Mouse (Mus musculus) liver, embryonic 15.5 days (tissue): Measurements from ENCODE around the gene Mx1. TPM values are rescaled to one million over a fixed set of nuclear protein-coding genes. Genes with fewer than 3 reads are reported as not detected.

ENCODE experiments used
- ATAC-seq: fragments of 200-750 bp; cut with Nextera tagmentation; 2 replicates; pipeline ENCODE4 v1.8.0; 2017; ENCODE audit warnings: moderate number of reproducible peaks, mild to moderate bottlenecking, moderate library complexity; ENCODE audit not compliant: insufficient read depth
- H3K27ac ChIP-seq: fragments of 300-500 bp; sonication (generic); replicated peaks from 2 replicates; pipeline ENCODE4 v1.5.1; 2015; ENCODE audit warnings: mild to moderate bottlenecking, inconsistent platforms
- H3K27me3 ChIP-seq: fragments of 300-500 bp; sonication (generic); 2 replicates; pipeline ENCODE4 v1.6.1; 2015; ENCODE audit warnings: mild to moderate bottlenecking, inconsistent platforms
- H3K36me3 ChIP-seq: fragments of 300-500 bp; sonication (generic); replicated peaks from 2 replicates; pipeline ENCODE4 v1.6.1; 2015; ENCODE audit warnings: moderate library complexity, mild to moderate bottlenecking, inconsistent platforms
- H3K4me1 ChIP-seq: fragments of 300-500 bp; sonication (generic); replicated peaks from 2 replicates; pipeline ENCODE4 v1.6.1; 2015; ENCODE audit warnings: inconsistent platforms
- H3K4me2 ChIP-seq: fragments of 300-500 bp; sonication (generic); 2 replicates; pipeline ENCODE4 v1.6.1; 2015; ENCODE audit warnings: moderate library complexity, mild to moderate bottlenecking, inconsistent platforms
- H3K4me3 ChIP-seq: fragments of 300-500 bp; sonication (generic); replicated peaks from 2 replicates; pipeline ENCODE4 v1.5.1; 2015; ENCODE audit warnings: mild to moderate bottlenecking, inconsistent platforms
- H3K9ac ChIP-seq: fragments of 300-500 bp; sonication (generic); 2 replicates; pipeline ENCODE4 v1.6.1; 2015; ENCODE audit warnings: moderate library complexity, mild to moderate bottlenecking, inconsistent platforms
- H3K9me3 ChIP-seq: fragments of 300-500 bp; sonication (generic); replicated peaks from 2 replicates; pipeline ENCODE4 v1.6.1; 2016; ENCODE audit warnings: inconsistent platforms
- WGBS: fragments of 180-500 bp; shearing (Covaris S2); methylation state at CpG from one replicate; pipeline ENCODE4 v1.1.7; 2015; ENCODE audit warnings: mixed read lengths; ENCODE audit not compliant: insufficient replicate concordance; 5-methylcytosine and 5-hydroxymethylcytosine counted together
- polyA plus RNA-seq: library from polyadenylated mRNA; unstranded; fragments of >200 nt; fragmentation: Nextera tagmentation; extraction: Ambion mirVana; gene quantifications from 2 replicates; pipeline ENCODE4 v1.2.1, GENCODE M21; 2015

The Mx1 gene
- polyA plus RNA-seq, 1 experiment from 2014 or later, result 0.29 TPM

DNA sequence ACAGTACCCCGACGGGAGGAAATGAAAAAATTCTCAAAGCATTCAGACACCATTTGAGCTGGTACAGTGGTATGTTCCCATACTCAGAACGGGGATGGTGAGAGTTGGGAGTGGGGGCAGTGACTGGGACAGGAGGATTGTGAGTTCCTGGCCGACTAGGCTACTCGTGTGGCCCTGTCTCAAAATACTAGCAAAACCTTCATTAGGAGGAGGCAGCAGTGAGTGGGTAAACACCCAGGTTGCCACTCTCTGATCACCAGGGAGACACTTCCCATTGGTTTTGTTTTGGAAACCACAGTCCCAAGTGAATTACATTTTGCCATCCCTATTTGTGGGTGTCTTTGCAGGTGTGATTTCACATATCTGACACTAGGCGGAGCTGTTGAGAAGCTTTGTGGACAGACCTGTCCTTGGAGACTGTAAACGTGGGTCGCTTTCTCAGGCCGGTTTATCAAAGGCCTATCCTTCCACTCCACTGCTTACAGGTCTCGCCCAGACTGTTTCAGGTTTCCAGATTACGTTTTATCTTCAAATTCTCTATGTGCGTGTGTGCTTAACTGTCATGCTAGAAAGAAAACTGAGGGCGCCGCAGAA is 18.9 kb downstream of the Mx1 start:
- Histone ChIP-seq H3K27me3 (no peaks in the 10 kb centered on the region), H3K27ac (no peak overlapping the region), H3K9me3 (no peaks in the 10 kb centered on the region), H3K4me1 (no peaks in the 10 kb centered on the region), H3K36me3 (no peaks in the 10 kb centered on the region), H3K4me3 (no peak overlapping the region), H3K9ac (no peak overlapping the region), H3K4me2 (no peak overlapping the region)
- no peak for ATAC-seq
- 38% methylated on average over 14 of the region's 14 CpGs for WGBS

DNA sequence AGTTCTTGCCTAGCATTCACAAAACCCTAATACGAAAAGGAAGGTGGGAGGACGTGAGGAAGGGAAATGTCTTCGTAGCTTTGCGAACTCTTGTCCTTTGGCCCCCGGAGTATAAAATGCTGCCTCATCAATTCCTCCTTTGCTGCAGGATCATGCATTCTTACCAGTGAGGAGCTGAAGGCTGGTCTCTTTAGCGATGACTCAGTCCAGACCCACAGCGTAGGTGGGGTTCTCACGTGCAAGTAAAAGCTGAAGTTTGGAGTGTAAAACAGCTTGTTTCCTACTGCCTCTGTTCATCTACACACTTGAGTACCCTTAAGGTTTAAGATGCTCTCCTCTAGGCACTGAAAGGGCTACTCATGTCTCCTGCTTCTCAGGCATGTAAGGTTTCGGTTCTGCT is 20.7 kb downstream of the Mx1 start:
- Histone ChIP-seq H3K27ac (no peak overlapping the region), H3K36me3 (no peaks in the 10 kb centered on the region), H3K27me3 (no peaks in the 10 kb centered on the region), H3K4me3 (no peak overlapping the region), H3K4me2 (no peak overlapping the region), H3K9ac (no peak overlapping the region), H3K4me1 (no peaks in the 10 kb centered on the region), H3K9me3 (no peaks in the 10 kb centered on the region)
- 72% methylated on average over 9 of the region's 9 CpGs for WGBS
- no peak for ATAC-seq

DNA sequence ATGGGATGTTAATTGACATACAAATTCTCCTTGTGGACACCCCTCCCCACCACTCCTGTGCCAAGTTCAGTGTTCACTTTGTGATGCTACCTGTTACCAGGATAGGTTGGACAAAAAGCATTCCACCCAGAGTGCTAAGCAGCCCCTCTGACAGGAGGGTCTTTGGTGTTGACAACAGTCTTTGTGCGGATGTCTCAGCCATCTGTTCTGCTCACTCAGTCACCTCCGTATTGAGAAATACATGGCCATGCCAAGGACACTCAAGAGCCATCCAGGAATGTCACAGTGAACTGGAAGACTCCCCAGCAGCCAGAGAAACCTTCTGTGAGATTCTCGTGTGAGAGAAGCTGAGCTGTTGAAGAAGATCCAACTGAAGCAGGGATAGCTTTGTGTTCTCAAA is 24.5 kb downstream of the Mx1 start:
- Histone ChIP-seq H3K4me3 (no peak overlapping the region), H3K36me3 (no peaks in the 10 kb centered on the region), H3K4me2 (no peak overlapping the region), H3K4me1 (no peaks in the 10 kb centered on the region), H3K27me3 (no peaks in the 10 kb centered on the region), H3K9ac (no peak overlapping the region), H3K9me3 (no peaks in the 10 kb centered on the region), H3K27ac (no peak overlapping the region)
- ATAC-seq, result no peak
- WGBS, result 56% methylated on average over 3 of the region's 3 CpGs

DNA sequence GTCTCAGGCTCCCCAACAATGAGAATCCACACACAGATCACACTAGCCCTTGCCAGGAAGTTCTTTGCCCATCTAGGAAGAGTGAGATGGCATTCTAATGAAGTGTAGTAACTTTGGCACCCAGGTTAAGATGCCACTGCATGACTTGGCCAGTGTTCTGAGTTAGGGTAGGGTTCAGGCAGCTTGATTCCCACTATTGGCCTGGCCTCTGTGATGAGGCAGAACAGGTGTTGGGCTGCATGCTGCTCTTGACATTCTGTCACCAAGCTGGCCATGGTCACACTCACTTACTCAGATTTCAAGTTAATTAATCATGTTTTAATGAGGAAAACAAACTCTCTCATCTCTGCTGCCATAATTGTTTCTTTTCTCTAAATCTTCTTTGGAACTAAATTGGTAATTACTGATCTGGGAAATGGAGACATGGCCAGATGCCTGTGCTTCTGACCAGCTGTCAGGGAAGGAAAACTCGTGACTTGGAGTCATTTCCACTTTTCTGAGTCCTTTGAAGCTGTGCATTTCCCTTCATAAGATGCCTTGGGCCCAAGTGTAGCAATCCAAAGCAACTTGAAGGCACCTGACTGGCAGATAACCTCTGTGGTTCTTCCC is 25.2 kb downstream of the Mx1 start:
- Histone ChIP-seq H3K4me1 (no peaks in the 10 kb centered on the region), H3K36me3 (no peaks in the 10 kb centered on the region), H3K27ac (no peak overlapping the region), H3K4me2 (no peak overlapping the region), H3K4me3 (no peak overlapping the region), H3K27me3 (no peaks in the 10 kb centered on the region), H3K9ac (no peak overlapping the region), H3K9me3 (no peaks in the 10 kb centered on the region)
- no peak for ATAC-seq
- 8% methylated on average over 1 of the region's 1 CpGs for WGBS

DNA sequence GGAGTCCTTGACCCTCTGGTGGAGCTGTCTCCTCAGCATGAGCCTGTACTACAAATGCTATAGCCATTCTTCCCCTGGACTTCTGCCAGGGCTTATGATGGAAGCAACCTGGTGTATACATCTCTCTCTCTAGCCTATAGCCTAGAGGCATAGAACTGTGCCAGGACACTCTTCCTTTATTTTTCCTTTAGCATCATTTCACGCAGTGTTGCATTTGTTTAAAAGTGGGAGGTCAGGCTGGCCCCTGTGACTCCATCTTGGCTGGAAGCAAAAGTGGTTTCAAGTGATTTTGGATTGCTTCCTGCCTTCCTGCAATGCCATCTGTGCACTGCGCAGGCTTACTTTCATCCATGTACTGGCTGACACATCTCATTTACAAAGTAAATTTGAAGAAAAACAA is 28.5 kb downstream of the Mx1 start:
- H3K36me3 ChIP-seq, result no peaks in the 10 kb centered on the region
- no peak overlapping the region for H3K27ac ChIP-seq
- 68% methylated on average over 2 of the region's 2 CpGs for whole genome bisulfite sequencing
- no peak overlapping the region for H3K4me2 ChIP-seq
- no peak overlapping the region for H3K4me3 ChIP-seq
- H3K9ac ChIP-seq, result no peak overlapping the region
- no peak for ATAC-seq
- no peaks in the 10 kb centered on the region for H3K27me3 ChIP-seq
- no peaks in the 10 kb centered on the region for H3K4me1 ChIP-seq
- H3K9me3 ChIP-seq, result no peaks in the 10 kb centered on the region

DNA sequence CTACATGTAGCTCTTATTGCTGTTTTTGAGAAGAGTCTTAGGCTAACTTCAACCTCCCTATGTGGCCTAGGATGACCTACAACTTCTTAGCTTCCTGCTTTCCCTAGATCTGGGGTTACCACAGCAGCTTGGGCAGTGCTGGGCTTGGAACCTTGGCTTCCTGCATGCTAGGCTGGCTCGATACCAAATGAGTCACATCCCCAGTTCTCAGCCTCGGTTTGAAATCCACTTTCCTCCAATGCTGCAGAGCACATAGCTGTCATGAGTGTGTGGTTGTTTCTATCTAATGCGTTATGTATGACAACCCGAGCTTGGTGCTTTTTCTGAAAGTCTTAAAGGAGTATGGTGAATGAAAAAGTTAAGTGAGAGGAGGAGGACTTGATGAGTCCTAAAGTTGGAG is 31.4 kb downstream of the Mx1 start:
- H3K36me3 ChIP-seq, result no peaks in the 10 kb centered on the region
- no peak overlapping the region for H3K4me3 ChIP-seq
- no peak overlapping the region for H3K4me2 ChIP-seq
- H3K4me1 ChIP-seq, result no peaks in the 10 kb centered on the region
- 40% methylated on average over 4 of the region's 4 CpGs for WGBS
- ATAC-seq, result no peak
- H3K9ac ChIP-seq, result no peak overlapping the region
- H3K27ac ChIP-seq, result no peak overlapping the region
- H3K9me3 ChIP-seq, result no peaks in the 10 kb centered on the region
- no peaks in the 10 kb centered on the region for H3K27me3 ChIP-seq

DNA sequence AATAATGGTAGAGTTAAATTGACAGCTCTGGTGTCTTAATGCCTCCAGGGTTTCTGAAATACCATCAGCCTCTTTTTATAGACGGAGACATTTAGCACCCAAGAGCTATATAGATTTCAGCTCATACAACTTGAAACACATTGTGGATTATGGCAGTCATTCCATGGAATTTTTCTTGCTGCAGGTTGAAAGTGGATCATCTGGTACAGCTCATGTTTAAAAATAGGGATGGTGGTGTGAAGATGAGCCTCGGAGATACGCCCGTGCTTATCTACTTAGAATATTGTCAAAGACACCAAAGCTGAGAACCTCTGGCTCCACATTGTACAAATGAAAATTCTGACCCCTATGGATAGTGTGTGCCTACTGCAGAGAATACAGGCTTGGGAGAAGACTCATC is 32.6 kb downstream of the Mx1 start:
- Histone ChIP-seq H3K36me3 (no peaks in the 10 kb centered on the region), H3K4me2 (no peak overlapping the region), H3K9ac (no peak overlapping the region), H3K4me1 (no peaks in the 10 kb centered on the region), H3K27ac (no peak overlapping the region), H3K9me3 (no peaks in the 10 kb centered on the region), H3K27me3 (no peaks in the 10 kb centered on the region), H3K4me3 (no peak overlapping the region)
- WGBS, result 73% methylated on average over 4 of the region's 4 CpGs
- ATAC-seq, result no peak

DNA sequence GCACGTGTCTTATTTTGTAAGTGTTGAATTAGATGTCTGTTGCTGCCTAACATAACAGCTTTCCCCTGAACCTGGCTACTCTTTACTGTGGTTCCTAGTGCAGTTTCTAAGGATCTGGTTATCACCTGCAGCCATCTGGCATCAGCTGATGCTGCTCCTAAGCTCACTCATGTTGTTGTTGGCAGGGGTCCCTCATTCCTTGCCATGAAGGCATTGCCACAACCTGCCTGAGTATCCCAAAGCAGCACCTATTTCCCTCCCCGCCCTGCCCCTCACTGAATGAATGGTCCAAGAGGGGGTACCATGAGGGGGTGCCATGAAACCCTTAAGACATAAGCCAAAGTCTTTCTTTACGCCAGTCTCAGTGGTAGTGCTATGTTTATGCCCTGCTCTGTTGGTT is 34.7 kb downstream of the Mx1 start:
- no peak overlapping the region for H3K4me2 ChIP-seq
- no peak for ATAC-seq
- H3K4me1 ChIP-seq, result no peaks in the 10 kb centered on the region
- no peaks in the 10 kb centered on the region for H3K9me3 ChIP-seq
- no peaks in the 10 kb centered on the region for H3K36me3 ChIP-seq
- H3K4me3 ChIP-seq, result no peak overlapping the region
- WGBS, result 41% methylated on average over 3 of the region's 3 CpGs
- H3K27me3 ChIP-seq, result no peaks in the 10 kb centered on the region
- no peak overlapping the region for H3K27ac ChIP-seq
- no peak overlapping the region for H3K9ac ChIP-seq

DNA sequence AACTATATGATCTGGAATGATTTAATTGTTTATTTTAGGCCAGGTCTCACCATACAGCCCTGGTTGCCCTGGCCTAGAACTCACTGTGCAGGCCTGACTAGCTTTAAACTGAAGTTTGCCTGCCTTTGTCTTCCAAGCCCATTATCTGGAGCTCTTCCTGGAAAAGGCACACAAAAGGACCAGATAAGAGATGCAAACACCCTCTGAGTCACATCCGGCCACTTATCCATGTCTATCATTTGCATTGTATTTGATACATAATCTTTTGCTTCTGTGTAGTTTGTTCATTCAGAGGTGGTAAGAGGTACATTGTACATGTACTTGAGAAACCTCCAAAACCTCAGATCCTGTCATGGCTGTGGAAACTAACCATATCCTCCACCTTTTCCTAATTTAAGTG is 39.1 kb downstream of the Mx1 start:
- H3K27ac ChIP-seq, result no peak overlapping the region
- no peaks in the 10 kb centered on the region for H3K27me3 ChIP-seq
- H3K4me1 ChIP-seq, result no peaks in the 10 kb centered on the region
- no peak overlapping the region for H3K4me3 ChIP-seq
- H3K9me3 ChIP-seq, result no peaks in the 10 kb centered on the region
- no peak for ATAC-seq
- no peak overlapping the region for H3K9ac ChIP-seq
- WGBS, result 18% methylated on average over 1 of the region's 1 CpGs
- H3K36me3 ChIP-seq, result no peaks in the 10 kb centered on the region
- no peak overlapping the region for H3K4me2 ChIP-seq

DNA sequence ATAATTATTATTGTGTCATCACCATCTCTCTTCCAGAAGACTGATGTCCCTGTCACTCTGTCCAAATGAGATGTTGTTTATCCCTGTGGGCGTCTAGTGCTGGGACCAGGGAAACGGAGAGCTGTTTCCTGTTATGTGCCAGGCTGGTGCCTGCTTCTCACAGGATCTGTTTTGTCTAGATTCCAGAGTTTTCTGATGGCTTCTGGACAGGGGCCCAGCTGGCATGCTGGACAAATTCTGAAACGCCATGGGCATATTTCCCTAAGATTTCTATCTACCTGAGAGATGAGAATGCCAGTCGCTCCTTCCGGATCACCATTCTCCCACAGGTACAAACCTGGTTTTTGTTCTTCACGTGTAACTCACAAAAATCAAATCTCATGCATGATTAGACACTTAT is 41.0 kb downstream of the Mx1 start:
- no peaks in the 10 kb centered on the region for H3K27me3 ChIP-seq
- H3K9me3 ChIP-seq, result no peaks in the 10 kb centered on the region
- WGBS, result 62% methylated on average over 6 of the region's 6 CpGs
- ATAC-seq, result no peak
- no peak overlapping the region for H3K4me3 ChIP-seq
- H3K36me3 ChIP-seq, result no peaks in the 10 kb centered on the region
- no peak overlapping the region for H3K9ac ChIP-seq
- H3K4me2 ChIP-seq, result no peak overlapping the region
- H3K27ac ChIP-seq, result no peak overlapping the region
- H3K4me1 ChIP-seq, result no peaks in the 10 kb centered on the region

DNA sequence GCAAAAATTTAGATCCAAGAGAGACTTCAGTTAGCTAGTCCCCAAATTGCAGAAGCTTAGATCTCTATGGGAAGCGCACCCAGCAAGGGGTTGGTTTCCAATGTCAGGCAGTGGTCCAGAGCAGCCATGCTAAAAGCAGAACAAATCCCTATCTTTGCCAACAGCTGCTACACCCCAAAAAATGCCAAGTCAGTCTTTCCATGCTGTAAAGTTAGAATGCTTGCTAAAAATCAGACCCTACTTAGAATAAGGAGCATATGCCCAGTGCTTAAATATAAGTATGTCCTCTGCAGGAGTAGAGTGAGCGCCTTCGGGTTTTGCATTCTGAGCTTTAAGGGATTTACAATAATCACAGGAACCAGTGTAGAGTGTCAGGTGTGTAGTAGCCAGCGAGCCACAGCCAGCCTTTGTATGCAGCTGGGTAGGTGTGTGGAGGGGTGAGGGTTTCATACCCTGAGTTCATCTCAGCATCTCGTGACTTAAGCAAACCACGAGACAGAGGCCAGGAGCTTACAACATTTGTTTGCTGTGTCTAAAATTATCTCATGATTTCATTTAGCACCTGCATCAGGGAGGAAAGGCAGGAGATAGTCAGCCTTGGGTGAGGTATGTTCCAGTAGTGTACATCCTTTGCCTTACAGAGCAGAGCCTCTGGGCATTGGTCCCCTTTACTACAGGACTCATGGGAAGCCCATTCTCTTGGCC is 43.8 kb downstream of the Mx1 start:
- no peaks in the 10 kb centered on the region for H3K36me3 ChIP-seq

More for the DNA sequence above, 43.8 kb downstream of the Mx1 start:
- no peaks in the 10 kb centered on the region for H3K4me1 ChIP-seq
- no peaks in the 10 kb centered on the region for H3K27me3 ChIP-seq
- no peak overlapping the region for H3K27ac ChIP-seq
- H3K4me3 ChIP-seq, result no peak overlapping the region
- H3K4me2 ChIP-seq, result no peak overlapping the region
- no peak for ATAC-seq
- no peak overlapping the region for H3K9ac ChIP-seq
- no peaks in the 10 kb centered on the region for H3K9me3 ChIP-seq
- 51% methylated on average over 6 of the region's 6 CpGs for WGBS
